Mouse (Mus musculus) adrenal gland, postnatal 10 days (tissue): Measurements from ENCODE around the gene Mapk9. TPM values are rescaled to one million over a fixed set of nuclear protein-coding genes. Genes with fewer than 3 reads are reported as not detected.

Source experiments
- DNase-seq: peaks from one replicate; pipeline ENCODE4 v3.0.0; 2021; ENCODE audit warnings: mixed read lengths
- total RNA-seq, 2 experiments: library from RNA; stranded (reverse); gene quantifications; 2 replicates each; pipeline ENCODE4 v1.2.3; 2021

Gene Mapk9
- total RNA-seq, 2 experiments from 2014 or later: 56.4 to 67.8 TPM

DNA sequence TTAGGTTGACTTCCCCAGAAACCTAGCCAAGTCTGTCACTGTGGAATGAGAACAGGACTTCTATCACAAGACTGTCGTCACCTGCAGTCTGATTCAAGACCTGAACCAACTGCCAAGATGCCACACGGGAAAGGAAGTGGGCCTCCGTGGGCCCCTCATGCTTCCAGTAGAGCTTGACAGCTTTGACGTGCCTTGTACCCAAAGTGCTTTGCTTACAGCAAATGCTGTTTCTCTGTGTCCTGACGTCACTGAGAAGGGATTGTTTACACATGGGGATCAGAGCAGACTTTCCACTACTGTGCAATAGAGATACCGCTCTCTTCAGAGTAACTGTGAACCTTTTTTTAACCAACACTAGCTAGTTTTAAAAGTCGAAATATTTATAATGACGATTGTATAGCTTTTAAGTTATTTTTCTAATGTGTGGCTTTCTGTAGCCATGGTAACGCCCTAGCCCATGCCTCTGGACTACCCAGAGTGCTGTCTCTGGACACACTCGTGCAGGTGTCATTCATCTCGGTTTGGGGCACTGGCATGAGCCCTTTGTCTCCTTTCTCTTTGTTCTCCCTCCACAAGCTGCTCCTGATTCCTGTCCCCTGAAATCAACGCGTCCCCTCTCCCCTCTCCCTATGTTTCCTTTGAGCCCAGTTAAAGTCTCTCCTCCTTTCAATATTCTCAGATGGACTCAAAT, 8.7 kb upstream of the Mapk9 start:
- DNase-seq: no peak

GRCm38 (mm10) chr11:49840666-49841065, 5.9 kb upstream of the Mapk9 start:
- no peak for DNase-seq

GRCm38 (mm10) chr11:49841886-49842285, 4.7 kb upstream of the Mapk9 start:
- no peak for DNase-seq

- DNase-seq: no peak
These were observed 3.8 kb upstream of the Mapk9 start for GRCm38 (mm10) chr11:49842718-49843117.

GRCm38 (mm10) chr11:49844311-49844710, 2.2 kb upstream of the Mapk9 start:
- DNase-seq: no peak

- DNase-seq: peak; percentile 81
These were observed 1.6 kb upstream of the Mapk9 start for GRCm38 (mm10) chr11:49844969-49845368.

GRCm38 (mm10) chr11:49845958-49846357, 593 bp upstream of the Mapk9 start:
- DNase-seq: peak; percentile 59

GRCm38 (mm10) chr11:49847071-49847810, 690 bp downstream of the Mapk9 start:
- DNase-seq: peak; percentile 32

DNA sequence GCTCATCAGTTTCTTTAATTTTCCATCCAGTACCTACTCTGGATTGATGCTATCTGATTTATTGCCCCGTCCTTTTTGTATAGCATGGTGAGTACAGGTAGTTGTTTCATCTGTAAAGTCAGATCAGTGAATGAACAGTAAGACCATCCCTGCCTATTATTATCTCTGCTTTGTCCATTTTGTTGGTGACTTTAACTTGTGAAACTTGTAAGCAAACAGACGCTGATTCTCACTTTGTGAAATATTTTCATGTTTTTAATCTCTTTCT, 1.2 kb downstream of the Mapk9 start:
- no peak for DNase-seq

- peak; percentile 45 for DNase-seq
These were observed 1.7 kb downstream of the Mapk9 start for GRCm38 (mm10) chr11:49848080-49848815.

GRCm38 (mm10) chr11:49850331-49850730, 3.8 kb downstream of the Mapk9 start:
- DNase-seq: no peak

GRCm38 (mm10) chr11:49855144-49855543, 8.6 kb downstream of the Mapk9 start:
- no peak for DNase-seq

GRCm38 (mm10) chr11:49861139-49861538, 14.6 kb downstream of the Mapk9 start:
- DNase-seq: no peak

DNA sequence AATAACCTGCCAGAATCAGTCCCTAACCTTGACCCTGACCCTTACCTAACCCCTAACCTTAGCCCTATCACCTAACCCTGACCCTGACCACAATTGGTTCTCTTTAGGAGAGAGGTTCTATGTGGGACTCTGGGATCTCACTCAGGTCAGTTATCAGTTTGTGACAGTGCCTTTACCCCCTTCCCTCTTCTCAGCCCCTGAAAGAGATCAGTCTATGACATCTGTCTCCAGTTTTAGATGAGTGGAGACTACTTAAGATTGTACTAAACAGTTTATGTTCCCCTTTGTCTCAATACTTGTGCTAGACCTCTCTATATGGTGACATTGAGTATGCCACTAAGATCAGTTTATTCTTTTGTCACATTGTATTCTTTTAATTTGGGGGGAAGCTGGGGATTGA, 17.4 kb downstream of the Mapk9 start:
- no peak for DNase-seq

- no peak for DNase-seq
These were observed 20.8 kb downstream of the Mapk9 start for GRCm38 (mm10) chr11:49867320-49867719.

GRCm38 (mm10) chr11:49869762-49870161, 23.2 kb downstream of the Mapk9 start:
- peak; percentile 67 for DNase-seq

- DNase-seq: peak; percentile 52
These were observed 25.4 kb downstream of the Mapk9 start for GRCm38 (mm10) chr11:49871914-49872313.

- no peak for DNase-seq
These were observed 26.2 kb downstream of the Mapk9 start for GRCm38 (mm10) chr11:49872779-49873178.

GRCm38 (mm10) chr11:49876948-49877817, 30.6 kb downstream of the Mapk9 start:
- no peak for DNase-seq

- no peak for DNase-seq
These were observed 33.5 kb downstream of the Mapk9 start for GRCm38 (mm10) chr11:49879950-49880642.

DNA sequence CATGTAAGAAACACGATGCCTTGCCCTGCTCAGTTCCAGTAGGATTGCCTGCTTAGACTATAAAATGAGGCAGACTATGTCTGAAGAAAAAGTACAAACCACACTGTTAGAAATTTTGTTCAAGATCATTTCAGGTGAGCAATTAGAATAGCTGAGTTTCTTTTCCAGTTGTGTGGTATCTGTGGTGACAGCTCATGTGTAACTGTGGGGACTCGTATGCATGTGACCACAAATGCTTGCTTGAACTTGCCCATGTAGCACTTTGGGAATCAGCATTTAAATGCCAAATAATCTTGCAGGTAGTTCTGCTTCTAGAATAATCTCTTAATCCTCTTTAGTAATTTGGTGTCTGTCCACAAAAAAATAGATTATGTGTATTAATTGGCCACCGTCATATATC, 36.8 kb downstream of the Mapk9 start:
- no peak for DNase-seq

- DNase-seq: no peak
These were observed 41.9 kb downstream of the Mapk9 start for GRCm38 (mm10) chr11:49888469-49888868.
